Mouse (Mus musculus): ENCODE results near the gene Zcchc10. TPM values are rescaled to one million over a fixed set of nuclear protein-coding genes. Genes with fewer than 3 reads are reported as not detected.

The Zcchc10 gene
- total RNA-seq, 2 experiments from 2014 or later: 5.5 to 6.2 TPM

DNA sequence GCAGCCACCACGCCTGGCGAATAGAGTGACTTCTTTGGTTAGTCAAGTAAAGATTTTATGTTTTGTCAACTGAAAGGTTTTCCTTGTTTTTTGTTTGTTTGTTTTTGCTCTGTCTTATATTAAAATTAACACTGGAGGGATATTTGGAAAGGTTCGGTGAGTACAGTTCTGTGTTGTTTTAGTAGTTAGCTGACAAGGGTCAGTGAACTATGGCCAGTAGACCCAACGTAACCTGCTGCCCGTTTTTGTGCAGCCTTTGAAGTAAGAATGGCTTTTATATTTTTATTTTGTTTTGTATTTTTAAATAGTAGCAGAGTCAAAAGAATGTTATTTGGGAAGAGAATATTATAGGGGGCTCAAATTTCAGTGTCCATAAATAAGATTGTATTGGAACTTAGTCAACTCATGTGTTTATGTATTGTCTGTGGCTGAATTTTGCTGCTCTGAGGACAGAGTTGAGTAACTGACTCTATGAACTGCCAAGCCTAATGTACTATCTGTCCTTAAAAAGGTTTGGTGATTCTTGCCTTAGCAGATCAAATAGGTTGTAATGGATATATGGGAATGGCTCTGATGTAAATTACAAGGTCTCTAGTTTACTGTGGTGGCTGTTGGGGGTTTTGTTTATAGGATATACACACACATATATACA, 34.2 kb downstream of the Zcchc10 start:
- intact Hi-C loops (cut with DNase I): no loop called here
- DNase-seq: no peak

DNA sequence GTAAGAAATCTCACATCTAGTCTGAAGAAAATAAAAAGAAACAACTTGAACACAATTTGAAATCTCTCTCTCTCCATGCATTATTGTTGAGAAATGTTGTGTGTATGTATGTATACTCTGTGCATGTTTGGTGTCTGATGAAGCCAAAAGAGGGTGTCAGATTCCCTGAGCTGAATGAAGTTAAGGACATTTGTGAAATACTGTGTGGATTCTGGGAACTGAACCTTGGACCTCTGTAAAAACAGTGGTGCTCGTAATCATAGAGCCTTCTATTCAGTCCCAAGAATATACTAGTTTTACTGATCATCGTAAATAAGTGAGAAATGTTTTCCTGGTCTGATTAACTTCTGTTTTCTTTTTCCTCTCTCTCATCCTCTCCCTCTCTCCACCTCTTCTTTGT, 42.6 kb downstream of the Zcchc10 start:
- no peak for DNase-seq
- intact Hi-C loops (cut with DNase I): loop anchor here (5.0 kb wide), 1 partner anchor 35 kb away; no protein-coding TSS in a partner anchor

DNA sequence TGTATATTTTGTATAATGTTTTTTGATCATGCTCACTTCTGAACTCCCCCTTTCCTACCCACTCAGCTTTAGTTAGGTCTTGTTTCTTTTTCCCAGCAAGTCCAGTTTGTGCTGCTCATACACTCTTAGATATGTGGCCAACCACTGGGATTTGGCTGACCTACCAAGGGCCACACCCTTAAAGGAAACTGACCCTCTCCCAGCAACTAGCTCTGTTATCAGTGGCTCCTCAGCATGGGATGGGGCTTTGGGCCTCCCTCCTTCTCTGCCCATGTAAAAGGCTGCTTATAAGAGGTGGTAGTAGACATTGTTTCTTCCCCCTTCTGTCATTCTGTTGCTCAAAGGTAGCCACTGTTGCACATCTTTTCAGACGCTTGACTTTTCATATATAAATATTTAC, 54.4 kb downstream of the Zcchc10 start:
- intact Hi-C loops (cut with DNase I): no loop called here
- DNase-seq: no peak

Other genes starting within 250 kb of the Zcchc10 start
- 10 to 100 TPM; 82.0 to 82.4 TPM for gene Hspa4, start 24.2 kb upstream of the Zcchc10 start, total RNA-seq (2021)
- gene Aff4, start 26.2 kb downstream of the Zcchc10 start, total RNA-seq (2021): 10 to 100 TPM; 77.9 to 80.8 TPM
- gene Leap2, start 98.5 kb downstream of the Zcchc10 start, total RNA-seq (2021): not detected
- gene Uqcrq, start 106.2 kb downstream of the Zcchc10 start, total RNA-seq (2021): 1,000 to 10,000 TPM; 1,256 to 1,362 TPM
- gene Gdf9, start 106.3 kb downstream of the Zcchc10 start, total RNA-seq (2021): under 1 TPM in 1 of 2 experiments, not detected in 1; 0.17 TPM
- not detected for gene Gm10447, start 132.4 kb downstream of the Zcchc10 start, total RNA-seq (2021)
- gene Shroom1, start 132.5 kb downstream of the Zcchc10 start, total RNA-seq (2021): under 1 TPM; 0.38 to 0.59 TPM
- gene Gm9837, start 145.8 kb downstream of the Zcchc10 start, total RNA-seq (2021): not detected
- not detected for gene Gm9945, start 155.5 kb downstream of the Zcchc10 start, total RNA-seq (2021)
- under 1 TPM; 0.08 to 0.12 TPM for gene Sowaha, start 155.6 kb downstream of the Zcchc10 start, total RNA-seq (2021)
- gene Sept8, start 194.6 kb downstream of the Zcchc10 start, total RNA-seq (2021): 10 to 100 TPM; 11.7 to 15.5 TPM
- gene Kif3a, start 242.7 kb downstream of the Zcchc10 start, total RNA-seq (2021): 1 to 10 TPM; 3.2 to 4.9 TPM

Measured in gastrocnemius, postnatal 36 days (tissue).